Mouse (Mus musculus): ENCODE data around the gene Rp2.

- no peak for TF ChIP-seq POLR2A (IDR thresholded peaks at IDR 0.05; ENCODE audit: low read depth, low read length)
- TF ChIP-seq CTCF (IDR thresholded peaks at IDR 0.05; ENCODE audit: extremely low read depth, insufficient read depth, insufficient read length, insufficient replicate concordance) = no peak
These were observed 47.1 kb downstream of the Rp2 start for GRCm38 (mm10) chrX:20411382-20411781.
